Mouse (Mus musculus): ENCODE measurements around the gene Aen. TPM values are rescaled to one million over a fixed set of nuclear protein-coding genes. Genes with fewer than 3 reads are reported as not detected.

Aen gene
- total RNA-seq, 2 experiments from 2014 or later: 22.7 to 27.1 TPM

DNA sequence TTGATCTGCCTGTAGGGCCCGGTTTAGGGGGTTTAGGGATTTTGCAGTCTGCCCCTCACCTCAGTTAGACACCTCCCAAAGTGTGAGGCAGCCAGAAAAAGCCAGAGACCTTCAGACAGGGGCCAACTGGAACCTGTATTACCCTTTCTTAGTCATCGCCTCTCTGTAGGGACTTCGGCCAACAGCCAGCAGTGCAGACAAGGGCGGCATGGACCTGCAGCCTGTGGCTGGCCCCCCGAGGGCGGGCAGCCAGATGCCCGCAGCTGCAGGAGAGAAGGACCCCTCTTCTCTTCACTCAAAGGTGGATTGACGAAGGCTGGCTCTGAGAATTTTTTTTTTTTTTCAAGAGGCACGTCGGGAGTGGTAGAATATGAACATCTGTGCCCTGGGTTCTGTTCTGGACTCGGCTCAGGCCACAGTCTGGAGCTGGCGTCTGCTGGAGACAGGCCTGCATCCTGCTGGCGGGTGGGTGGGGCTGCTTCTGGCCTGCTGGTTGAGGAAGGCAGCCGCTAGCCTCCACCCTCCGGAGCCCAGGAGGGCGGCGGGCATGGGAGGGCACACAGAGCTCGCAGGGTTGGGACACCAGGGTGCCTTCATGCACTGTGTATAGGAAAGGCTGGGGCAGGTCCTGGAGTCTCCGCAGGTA is 43.4 kb downstream of the Aen start:
- DNase-seq: no peak

GRCm38 (mm10) chr7:78940971-78941370 is 45.3 kb downstream of the Aen start:
- DNase-seq: no peak

GRCm38 (mm10) chr7:78942544-78942943 is 46.9 kb downstream of the Aen start:
- DNase-seq: no peak

- DNase-seq: no peak
Observed at GRCm38 (mm10) chr7:78953886-78954572, 58.4 kb downstream of the Aen start.

DNA sequence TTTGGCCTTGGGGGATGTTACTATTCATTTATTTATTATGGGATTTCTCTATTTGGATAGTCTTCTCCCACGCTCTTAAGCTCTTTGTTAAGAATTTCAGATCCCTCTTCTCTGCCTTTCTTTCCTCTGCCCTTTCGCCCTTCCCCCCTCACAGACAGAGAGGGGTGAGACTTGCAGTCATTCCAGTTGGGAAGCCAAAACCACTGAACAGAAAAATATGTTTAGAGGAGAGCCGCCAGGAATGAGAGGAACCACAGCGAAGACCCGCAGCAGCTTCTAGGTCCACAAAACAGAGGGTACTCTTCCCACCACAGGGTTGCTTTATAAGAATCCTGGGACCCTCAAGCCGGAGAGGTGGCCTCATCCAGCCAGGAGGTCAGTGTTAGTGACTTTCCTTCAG is 59.0 kb downstream of the Aen start:
- DNase-seq: no peak

DNA sequence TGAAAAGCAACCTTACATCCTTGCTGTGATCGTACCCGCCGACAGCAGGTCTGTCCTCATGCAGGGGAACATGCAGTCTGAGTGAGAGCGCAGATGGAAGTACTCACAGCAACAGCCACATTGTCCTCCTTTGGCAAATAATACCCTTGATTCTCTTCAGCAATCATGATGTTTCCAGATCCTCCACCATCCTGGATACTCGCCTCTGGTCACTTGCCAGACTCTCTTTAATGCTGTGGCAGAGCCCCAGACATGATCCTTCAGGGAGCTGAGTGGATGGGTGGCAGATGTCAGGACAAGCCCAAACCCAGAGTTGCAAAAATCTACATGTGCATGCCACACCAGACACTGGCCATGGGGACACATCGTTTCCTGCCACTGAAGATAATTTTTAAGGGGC is 59.4 kb downstream of the Aen start:
- no peak for DNase-seq

DNA sequence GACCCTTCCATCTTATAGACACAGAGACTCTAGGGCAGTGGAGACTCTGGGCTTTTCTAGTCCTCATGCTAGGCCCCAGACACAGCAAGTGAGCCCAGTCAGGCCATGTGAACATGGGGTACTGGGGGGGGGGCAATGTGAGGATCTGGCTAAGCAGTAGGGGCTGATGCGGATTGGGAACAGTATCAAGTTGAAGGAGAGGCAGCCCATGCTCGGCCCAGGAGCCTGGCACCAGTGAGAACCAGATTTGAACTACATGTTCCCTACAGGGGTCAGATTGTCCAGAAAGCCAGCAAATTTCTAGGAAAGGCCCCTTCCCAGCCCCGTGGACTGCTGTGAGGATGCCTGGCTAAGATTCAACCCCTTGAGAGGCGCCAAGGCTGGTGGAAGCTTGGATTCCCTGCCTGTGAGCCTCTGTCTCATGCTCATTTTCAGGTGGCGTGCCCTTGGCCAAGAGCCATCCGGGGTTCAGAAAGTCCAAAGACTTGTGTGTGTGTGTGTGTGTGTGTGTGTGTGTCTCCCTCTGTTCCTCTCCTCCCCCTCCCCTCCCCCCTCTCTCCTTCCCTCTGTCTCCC is 62.9 kb downstream of the Aen start:
- no peak for DNase-seq

Small RNA genes lying within 50 kb of the gene (microRNA-seq; reads per million reads assigned to microRNA genes)
- gene Mir7-2: 3.3 to 5.4 reads per million in 2 experiments

Other genes starting within 250 kb of the Aen start
- 1 to 10 TPM; 3.1 to 3.7 TPM for gene Ntrk3, start 157.8 kb upstream of the Aen start, total RNA-seq (2021)
- gene Mrps11, start 112.7 kb upstream of the Aen start, total RNA-seq (2021): 10 to 100 TPM; 24.1 to 24.4 TPM
- gene Mrpl46, start 112.3 kb upstream of the Aen start, total RNA-seq (2021): 10 to 100 TPM; 27.1 to 35.4 TPM
- gene Det1, start 48.6 kb upstream of the Aen start, total RNA-seq (2021): 10 to 100 TPM in 1 of 2 experiments, 1 to 10 TPM in 1; 7.3 to 10.3 TPM
- 1 to 10 TPM in 1 of 2 experiments, under 1 TPM in 1; 0.89 to 3.6 TPM for gene Isg20, start 17.6 kb downstream of the Aen start, total RNA-seq (2021)
- gene Acan, start 157.6 kb downstream of the Aen start, total RNA-seq (2021): 1 to 10 TPM; 4.4 to 5.1 TPM
- gene Hapln3, start 235.2 kb downstream of the Aen start, total RNA-seq (2021): under 1 TPM; 0.79 to 0.82 TPM